Mouse (Mus musculus) intestine, embryonic 15.5 days (tissue): ENCODE measurements at regions not wholly inside any gene's neighbourhood (a gene's known extent, or its start where the extent isn't known, plus 50 kb on each side); places are given as distances from the start of the nearest gene placed in this dataset.
A peak's percentile ranks its signal among the peaks of the same experiment; 100 is the strongest.

ENCODE experiments used
- ATAC-seq: fragments of 200-750 bp; cut with Nextera tagmentation; 2 replicates; pipeline ENCODE4 v1.8.0; 2017; ENCODE audit warnings: moderate TSS enrichment, moderate library complexity
- H3K27ac ChIP-seq: fragments of 300-500 bp; sonication (generic); 2 replicates; pipeline ENCODE4 v1.5.1; 2015; ENCODE audit warnings: mild to moderate bottlenecking, inconsistent platforms
- H3K27me3 ChIP-seq: fragments of 300-500 bp; sonication (generic); replicated peaks from 2 replicates; pipeline ENCODE4 v1.6.1; 2015; ENCODE audit warnings: inconsistent platforms
- H3K36me3 ChIP-seq: fragments of 300-500 bp; sonication (generic); 2 replicates; pipeline ENCODE4 v1.6.1; 2015; ENCODE audit warnings: inconsistent platforms
- H3K4me1 ChIP-seq: fragments of 300-500 bp; sonication (generic); replicated peaks from 2 replicates; pipeline ENCODE4 v1.6.1; 2015; ENCODE audit warnings: inconsistent platforms
- H3K4me2 ChIP-seq: fragments of 300-500 bp; sonication (generic); replicated peaks from 2 replicates; pipeline ENCODE4 v1.6.1; 2015; ENCODE audit warnings: mild to moderate bottlenecking, inconsistent platforms
- H3K4me3 ChIP-seq: fragments of 300-500 bp; sonication (generic); replicated peaks from 2 replicates; pipeline ENCODE4 v1.5.1; 2015; ENCODE audit warnings: inconsistent platforms
- H3K9ac ChIP-seq: fragments of 300-500 bp; sonication (generic); 2 replicates; pipeline ENCODE4 v1.6.1; 2015; ENCODE audit warnings: inconsistent platforms
- H3K9me3 ChIP-seq: fragments of 300-500 bp; sonication (generic); 2 replicates; pipeline ENCODE4 v1.6.1; 2016; ENCODE audit warnings: inconsistent platforms
- WGBS: fragments of 180-500 bp; shearing (Covaris S2); methylation state at CpG from one replicate; pipeline ENCODE4 v1.1.7; 2015; 5-methylcytosine and 5-hydroxymethylcytosine counted together

- H3K4me2 ChIP-seq, result no peak overlapping the region
- no peak overlapping the region for H3K9ac ChIP-seq
- H3K4me1 ChIP-seq, result peaks cover 2% of the 10 kb centered on the region; the same call in 1 of the 2 replicates
- no peaks in the 10 kb centered on the region for H3K9me3 ChIP-seq
- H3K27me3 ChIP-seq, result no peaks in the 10 kb centered on the region
- ATAC-seq, result no peak
- no peaks in the 10 kb centered on the region for H3K36me3 ChIP-seq
- WGBS, result 57% methylated on average over 8 of the region's 8 CpGs
- no peak overlapping the region for H3K27ac ChIP-seq
- no peak overlapping the region for H3K4me3 ChIP-seq
Measured at GRCm38 (mm10) chr9:49962561-49963071, 163.9 kb upstream of the Ncam1 start.

- Histone ChIP-seq H3K4me3 (no peak overlapping the region), H3K36me3 (no peaks in the 10 kb centered on the region), H3K27ac (no peak overlapping the region), H3K4me1 (peaks cover 2% of the 10 kb centered on the region; the same call in 1 of the 2 replicates), H3K9me3 (no peaks in the 10 kb centered on the region), H3K9ac (no peak overlapping the region), H3K27me3 (no peaks in the 10 kb centered on the region), H3K4me2 (no peak overlapping the region)
- no peak for ATAC-seq
- 41% methylated on average over 3 of the region's 3 CpGs for WGBS
Measured at GRCm38 (mm10) chr9:49961965-49962364, 163.2 kb upstream of the Ncam1 start.

GRCm38 (mm10) chr9:49961329-49961728 is 162.6 kb upstream of the Ncam1 start:
- no peak overlapping the region for H3K4me3 ChIP-seq
- H3K9me3 ChIP-seq, result no peaks in the 10 kb centered on the region
- H3K36me3 ChIP-seq, result no peaks in the 10 kb centered on the region
- ATAC-seq, result no peak
- H3K4me2 ChIP-seq, result no peak overlapping the region
- no peak overlapping the region for H3K9ac ChIP-seq
- peaks cover 2% of the 10 kb centered on the region; the same call in 1 of the 2 replicates for H3K4me1 ChIP-seq
- no peak overlapping the region for H3K27ac ChIP-seq
- 77% methylated on average over 5 of the region's 5 CpGs for WGBS
- H3K27me3 ChIP-seq, result no peaks in the 10 kb centered on the region

- H3K9me3 ChIP-seq, result no peaks in the 10 kb centered on the region
- no peak overlapping the region for H3K4me3 ChIP-seq
- H3K4me1 ChIP-seq, result peaks cover 2% of the 10 kb centered on the region; the same call in 1 of the 2 replicates
- WGBS, result 31% methylated on average over 10 of the region's 10 CpGs
- H3K27ac ChIP-seq, result peak overlapping the region; percentile 25; the same call in 1 of the 2 replicates
- no peaks in the 10 kb centered on the region for H3K27me3 ChIP-seq
- H3K36me3 ChIP-seq, result no peaks in the 10 kb centered on the region
- 0 out of 2 replicates have a peak, but pooled peaks have one; percentile 68 for ATAC-seq
- H3K4me2 ChIP-seq, result no peak overlapping the region
- no peak overlapping the region for H3K9ac ChIP-seq
Measured at GRCm38 (mm10) chr9:49959987-49960386, 161.3 kb upstream of the Ncam1 start.

- WGBS, result 59% methylated on average over 3 of the region's 3 CpGs
- peaks cover 2% of the 10 kb centered on the region; the same call in 1 of the 2 replicates for H3K4me1 ChIP-seq
- H3K4me3 ChIP-seq, result no peak overlapping the region
- H3K36me3 ChIP-seq, result no peaks in the 10 kb centered on the region
- no peak overlapping the region for H3K4me2 ChIP-seq
- no peak for ATAC-seq
- H3K27me3 ChIP-seq, result no peaks in the 10 kb centered on the region
- H3K9me3 ChIP-seq, result no peaks in the 10 kb centered on the region
- no peak overlapping the region for H3K27ac ChIP-seq
- H3K9ac ChIP-seq, result no peak overlapping the region
Measured at GRCm38 (mm10) chr9:49958890-49959289, 160.2 kb upstream of the Ncam1 start.

GRCm38 (mm10) chr9:49954601-49955000 is 155.9 kb upstream of the Ncam1 start:
- Histone ChIP-seq H3K4me3 (no peak overlapping the region), H3K27me3 (no peaks in the 10 kb centered on the region), H3K4me2 (no peak overlapping the region), H3K4me1 (0 out of 2 replicates have a peak, but pooled peaks cover under 1% of the 10 kb centered on the region), H3K27ac (no peak overlapping the region), H3K36me3 (no peaks in the 10 kb centered on the region), H3K9me3 (no peaks in the 10 kb centered on the region), H3K9ac (no peak overlapping the region)
- ATAC-seq, result no peak
- WGBS, result 50% methylated on average over 3 of the region's 3 CpGs

- Histone ChIP-seq H3K27me3 (no peaks in the 10 kb centered on the region), H3K9me3 (no peaks in the 10 kb centered on the region), H3K4me3 (no peak overlapping the region), H3K4me2 (no peak overlapping the region), H3K4me1 (no peaks in the 10 kb centered on the region), H3K27ac (no peak overlapping the region), H3K9ac (no peak overlapping the region), H3K36me3 (no peaks in the 10 kb centered on the region)
- 72% methylated on average over 5 of the region's 5 CpGs for WGBS
- ATAC-seq, result no peak
Measured at GRCm38 (mm10) chr9:49950321-49950720, 151.6 kb upstream of the Ncam1 start.

GRCm38 (mm10) chr9:49948546-49948945 is 149.8 kb upstream of the Ncam1 start:
- Histone ChIP-seq H3K27ac (no peak overlapping the region), H3K27me3 (no peaks in the 10 kb centered on the region), H3K9me3 (no peaks in the 10 kb centered on the region), H3K9ac (no peak overlapping the region), H3K4me2 (no peak overlapping the region), H3K4me3 (no peak overlapping the region), H3K36me3 (no peaks in the 10 kb centered on the region), H3K4me1 (no peaks in the 10 kb centered on the region)
- no peak for ATAC-seq
- WGBS, result 89% methylated on average over 4 of the region's 4 CpGs

GRCm38 (mm10) chr9:49946857-49947256 is 148.1 kb upstream of the Ncam1 start:
- H3K9ac ChIP-seq, result no peak overlapping the region
- no peak overlapping the region for H3K27ac ChIP-seq
- 71% methylated on average over 2 of the region's 2 CpGs for WGBS
- H3K4me2 ChIP-seq, result no peak overlapping the region
- H3K27me3 ChIP-seq, result no peaks in the 10 kb centered on the region
- H3K36me3 ChIP-seq, result no peaks in the 10 kb centered on the region
- H3K9me3 ChIP-seq, result no peaks in the 10 kb centered on the region
- H3K4me3 ChIP-seq, result no peak overlapping the region
- ATAC-seq, result no peak
- no peaks in the 10 kb centered on the region for H3K4me1 ChIP-seq

- H3K36me3 ChIP-seq, result no peaks in the 10 kb centered on the region
- H3K4me1 ChIP-seq, result no peaks in the 10 kb centered on the region
- no peak overlapping the region for H3K4me3 ChIP-seq
- no peak overlapping the region for H3K9ac ChIP-seq
- no peaks in the 10 kb centered on the region for H3K9me3 ChIP-seq
- no peak for ATAC-seq
- H3K27ac ChIP-seq, result no peak overlapping the region
- no peak overlapping the region for H3K4me2 ChIP-seq
- WGBS, result 39% methylated on average over 9 of the region's 9 CpGs
- no peaks in the 10 kb centered on the region for H3K27me3 ChIP-seq
Measured at GRCm38 (mm10) chr9:49935555-49936376, 137.0 kb upstream of the Ncam1 start.

- no peak overlapping the region for H3K27ac ChIP-seq
- H3K4me2 ChIP-seq, result no peak overlapping the region
- no peak overlapping the region for H3K9ac ChIP-seq
- H3K4me1 ChIP-seq, result peaks cover 12% of the 10 kb centered on the region
- ATAC-seq, result no peak
- H3K9me3 ChIP-seq, result no peaks in the 10 kb centered on the region
- WGBS, result 63% methylated on average over 3 of the region's 3 CpGs
- H3K27me3 ChIP-seq, result no peaks in the 10 kb centered on the region
- H3K36me3 ChIP-seq, result no peaks in the 10 kb centered on the region
- no peak overlapping the region for H3K4me3 ChIP-seq
Measured at GRCm38 (mm10) chr9:49928041-49928656, 129.4 kb upstream of the Ncam1 start.

- no peak overlapping the region for H3K27ac ChIP-seq
- no peak for ATAC-seq
- no peaks in the 10 kb centered on the region for H3K36me3 ChIP-seq
- H3K4me2 ChIP-seq, result no peak overlapping the region
- WGBS, result 72% methylated on average over 1 of the region's 1 CpGs
- H3K4me1 ChIP-seq, result peaks cover 20% of the 10 kb centered on the region
- no peak overlapping the region for H3K4me3 ChIP-seq
- no peaks in the 10 kb centered on the region for H3K9me3 ChIP-seq
- no peak overlapping the region for H3K9ac ChIP-seq
- no peaks in the 10 kb centered on the region for H3K27me3 ChIP-seq
Measured at GRCm38 (mm10) chr9:49927281-49927680, 128.6 kb upstream of the Ncam1 start.
